Mouse (Mus musculus) embryo, embryonic 10 days (tissue): ENCODE data around the gene Slit1.

Source experiments
- DNase-seq: peaks from one replicate; pipeline ENCODE4 v3.0.0-alpha.2; 2015; ENCODE audit warnings: low spot score

Slit1 gene

DNA sequence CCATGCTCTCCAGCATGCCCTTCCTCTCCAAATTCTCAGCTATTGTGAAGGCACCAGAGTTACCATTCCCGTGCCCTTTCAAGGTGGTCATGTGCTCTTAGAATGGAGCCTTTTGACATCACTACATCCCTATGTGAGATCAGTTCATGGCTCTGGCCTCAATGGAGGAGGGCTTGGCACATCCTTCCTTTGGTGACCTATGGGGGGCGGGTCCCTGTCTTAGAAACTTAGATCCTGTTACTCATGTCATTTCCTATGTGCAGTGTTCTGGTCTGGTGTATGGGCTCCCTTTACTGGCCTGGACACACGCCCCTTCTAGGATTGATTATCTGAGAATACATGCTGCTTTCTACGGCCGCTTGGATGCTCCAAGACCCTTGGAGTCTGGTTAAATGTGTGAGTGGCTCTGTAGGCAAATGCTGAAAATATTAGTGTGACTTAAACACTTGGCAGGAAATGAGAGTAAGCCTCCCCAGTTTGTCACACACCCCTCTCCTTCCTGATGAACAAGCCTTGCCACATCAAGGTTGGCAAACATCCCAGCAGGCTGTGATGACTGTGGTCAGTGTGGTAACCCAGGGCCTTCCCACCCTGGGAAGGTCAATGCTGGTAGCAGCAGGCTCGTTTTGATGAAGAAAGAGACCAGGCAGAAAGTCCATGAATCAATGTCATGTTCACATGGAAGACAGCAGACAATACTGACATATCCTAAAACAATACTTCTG, 146.1 kb downstream of the Slit1 start:
- no peak for DNase-seq

DNA sequence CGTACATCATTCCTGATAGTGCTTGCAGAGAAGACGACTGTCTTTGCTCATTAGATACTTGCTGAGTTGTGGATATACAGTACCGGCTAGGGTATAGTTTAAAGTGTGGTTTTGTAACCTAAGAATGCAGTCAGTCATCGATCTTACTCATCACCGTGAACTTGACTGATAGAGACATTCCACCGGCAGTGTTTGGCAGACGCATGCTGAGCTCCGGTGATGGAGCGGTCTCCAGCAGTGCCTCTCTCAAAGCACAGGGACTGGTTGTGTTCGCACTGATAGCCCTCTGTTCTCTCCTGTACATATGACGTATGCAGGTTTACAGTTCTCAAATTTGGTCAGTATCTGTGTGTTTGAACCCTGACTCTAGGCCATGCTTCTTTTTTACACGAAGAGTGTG, 151.7 kb downstream of the Slit1 start:
- DNase-seq, result no peak

- DNase-seq, result no peak
Measured at GRCm38 (mm10) chr19:41589681-41590080, 153.8 kb downstream of the Slit1 start.

DNA sequence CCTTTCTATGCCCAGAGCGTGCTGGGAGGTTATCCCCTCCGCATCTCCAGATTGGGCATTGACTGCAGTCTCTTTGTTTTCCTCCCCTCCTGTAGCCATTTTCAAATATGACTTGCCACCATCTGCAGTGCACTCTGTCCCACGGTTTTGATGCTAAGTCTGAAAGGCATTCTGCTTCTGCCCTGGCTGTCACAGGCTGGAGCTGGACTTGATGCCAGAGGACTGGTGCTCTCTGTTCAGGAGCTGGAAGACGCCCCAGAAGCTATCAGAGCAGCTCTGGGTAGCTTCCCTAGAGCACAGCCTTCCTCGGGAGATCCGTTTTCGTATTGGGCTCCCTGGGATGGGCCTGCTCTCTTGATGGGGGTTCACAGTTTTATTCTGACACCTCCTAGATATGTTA, 154.4 kb downstream of the Slit1 start:
- no peak for DNase-seq

DNA sequence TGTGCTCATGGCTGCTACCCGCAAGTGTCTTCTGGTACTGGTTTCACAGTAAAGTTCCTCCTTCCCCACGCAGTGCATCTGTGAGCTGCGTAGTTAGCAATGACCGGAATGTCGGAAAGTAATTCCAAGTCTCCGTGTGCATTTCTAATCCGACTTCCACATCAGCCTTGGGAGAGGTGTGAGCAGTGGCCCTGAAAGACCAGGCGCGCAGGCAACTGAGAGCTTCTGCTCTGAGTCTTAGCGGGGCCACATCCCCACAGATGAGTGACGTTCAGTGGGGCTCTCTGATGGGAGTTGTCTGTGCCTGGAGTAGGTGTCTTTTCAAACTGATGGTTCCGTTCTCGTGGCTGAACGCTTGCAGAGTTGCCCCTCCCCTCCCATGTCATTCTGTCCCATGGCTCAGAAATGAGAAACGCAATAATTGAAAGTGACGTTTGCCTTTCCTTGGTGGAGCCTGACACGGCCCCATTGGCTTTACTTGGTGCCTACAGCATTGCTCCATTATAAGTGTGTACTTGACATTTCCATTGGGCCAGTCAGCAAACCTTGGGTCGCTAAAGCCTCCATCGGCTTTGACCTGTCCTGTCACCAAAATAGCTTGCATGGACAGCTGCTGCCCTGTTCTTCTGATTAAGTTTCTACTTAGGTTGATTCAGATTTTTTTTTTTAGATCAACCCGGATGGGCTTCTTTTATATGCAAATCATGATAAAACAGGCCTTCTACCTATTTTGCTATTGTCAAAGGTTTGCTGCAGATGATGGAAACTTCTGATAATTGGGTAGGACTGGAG, 155.8 kb downstream of the Slit1 start:
- no peak for DNase-seq

DNA sequence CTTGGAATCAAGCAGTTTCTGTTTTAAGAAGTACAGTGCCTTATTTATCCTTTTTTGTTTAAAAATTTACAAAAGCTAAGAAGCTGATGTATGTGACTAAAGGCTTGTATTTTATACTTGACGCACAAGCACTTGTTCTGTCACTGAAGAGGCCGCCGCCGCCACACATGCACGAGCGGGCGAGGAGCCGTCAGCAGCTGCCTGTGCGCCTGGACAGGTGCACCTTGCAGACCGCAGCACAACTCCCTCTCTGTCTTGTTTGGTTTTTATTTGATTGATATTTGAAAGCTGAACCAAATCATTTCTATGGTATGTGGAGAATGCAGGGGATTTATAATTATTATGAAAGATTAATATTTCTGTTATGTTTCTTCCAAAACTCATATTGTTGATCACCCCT, 156.7 kb downstream of the Slit1 start:
- no peak for DNase-seq

DNA sequence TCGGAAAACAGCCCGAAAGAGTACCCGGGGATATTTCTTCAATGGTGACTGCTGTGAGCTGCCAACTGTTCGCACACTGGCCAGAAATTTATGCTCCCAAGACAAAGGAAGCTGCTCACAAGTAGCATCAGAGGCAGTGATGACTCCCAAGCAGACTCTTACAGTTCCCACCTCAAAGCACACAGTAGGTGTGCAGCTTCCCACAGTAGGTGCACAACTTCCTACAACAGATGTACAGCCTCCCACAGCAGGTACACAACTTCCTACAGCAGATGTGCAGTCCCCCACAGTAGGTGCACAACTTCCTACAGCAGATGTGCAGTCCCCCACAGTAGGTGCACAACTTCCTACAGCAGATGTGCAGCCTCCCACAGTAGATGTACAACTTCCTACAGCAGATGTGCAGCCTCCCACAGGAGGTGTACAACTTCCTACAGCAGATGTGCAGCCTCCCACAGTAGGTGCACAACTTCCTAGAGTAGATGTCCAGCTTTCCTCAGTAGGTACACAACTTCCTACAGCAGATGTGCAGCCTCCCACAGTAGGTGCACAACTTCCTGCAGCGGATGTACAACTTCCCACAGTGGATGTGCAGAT, 160.4 kb downstream of the Slit1 start:
- no peak for DNase-seq

DNA sequence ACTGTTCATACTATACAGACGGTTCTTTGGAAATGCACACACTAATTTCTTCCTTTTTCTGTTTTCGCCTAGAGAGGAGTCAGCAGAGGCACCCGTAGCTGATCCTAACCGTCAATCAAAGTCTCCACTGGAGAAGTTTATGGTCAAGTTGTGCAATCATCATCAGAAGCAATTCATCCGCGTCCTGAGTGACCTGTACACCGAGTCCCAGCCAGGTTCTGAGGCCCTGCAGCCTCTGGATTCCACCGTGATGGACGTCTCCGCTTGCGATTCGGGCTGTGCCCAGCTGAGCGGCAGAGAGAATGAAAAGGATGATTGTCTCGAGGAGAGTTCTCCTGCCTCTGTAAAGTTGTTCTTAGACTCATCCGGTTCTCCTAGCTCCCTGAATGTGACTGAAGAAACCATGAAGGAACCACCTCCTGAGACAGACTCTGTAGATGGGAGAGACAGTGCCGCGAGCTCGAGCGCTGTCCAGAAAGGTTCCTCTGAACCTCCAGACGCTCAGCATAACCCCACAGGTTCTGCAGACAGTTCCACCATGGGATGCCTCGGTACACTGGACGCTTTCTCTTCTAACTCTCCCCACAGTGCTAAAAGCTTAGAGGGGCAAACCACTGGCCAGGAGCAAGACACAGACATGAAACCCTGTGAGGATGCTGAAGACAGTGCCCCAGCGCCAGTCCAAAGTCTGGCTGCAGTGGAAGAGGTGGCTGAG, 161.6 kb downstream of the Slit1 start, which contains the start of gene Gm340:
Gene Gm340, plus strand, starts transcription at position 665 of the 715 bp plus-strand sequence.
- no peak for DNase-seq

- DNase-seq, result no peak
Measured at GRCm38 (mm10) chr19:41579311-41579920, 164.0 kb downstream of the Slit1 start.

DNA sequence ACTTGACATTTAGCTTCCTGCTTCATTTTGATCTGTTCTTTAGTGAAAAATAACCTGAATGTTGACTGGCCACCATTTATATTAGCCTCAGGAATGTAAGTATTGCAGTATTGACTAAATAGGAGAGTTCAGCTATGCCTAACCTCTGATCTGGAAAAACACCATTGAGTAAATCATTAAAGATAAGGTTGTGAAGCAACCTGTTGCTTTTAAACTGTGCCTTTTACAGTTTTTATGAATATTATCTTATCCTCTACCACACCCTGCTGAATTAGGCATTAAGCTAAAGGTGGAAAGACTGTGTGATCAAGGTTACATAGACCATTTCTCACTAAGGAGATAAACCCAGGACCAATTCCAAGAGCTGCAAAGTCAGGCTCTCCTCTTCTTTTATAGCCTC, 165.9 kb downstream of the Slit1 start:
- DNase-seq, result no peak

DNA sequence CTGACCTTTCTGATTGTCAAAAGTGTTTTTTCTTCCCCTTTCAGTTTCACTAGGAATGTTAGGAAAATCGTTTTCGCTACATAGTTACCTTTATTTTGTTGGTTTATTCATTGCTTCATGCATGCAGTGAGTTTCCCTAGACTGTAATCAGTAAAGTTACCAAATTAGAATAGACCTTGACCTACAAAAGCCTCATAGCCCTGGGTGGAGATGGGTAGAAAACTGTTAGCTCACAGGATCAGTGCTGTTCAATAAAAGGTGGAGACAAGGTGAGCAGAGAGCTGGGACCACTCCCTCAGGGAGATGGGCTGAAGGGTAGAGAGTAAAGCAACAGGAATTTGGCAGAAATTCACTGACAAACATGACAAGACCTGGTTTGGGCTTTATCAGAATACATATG, 169.8 kb downstream of the Slit1 start:
- DNase-seq, result no peak

- DNase-seq, result no peak
Measured at GRCm38 (mm10) chr19:41568791-41569190, 174.7 kb downstream of the Slit1 start.

- no peak for DNase-seq
Measured at GRCm38 (mm10) chr19:41560856-41561255, 182.6 kb downstream of the Slit1 start.

DNA sequence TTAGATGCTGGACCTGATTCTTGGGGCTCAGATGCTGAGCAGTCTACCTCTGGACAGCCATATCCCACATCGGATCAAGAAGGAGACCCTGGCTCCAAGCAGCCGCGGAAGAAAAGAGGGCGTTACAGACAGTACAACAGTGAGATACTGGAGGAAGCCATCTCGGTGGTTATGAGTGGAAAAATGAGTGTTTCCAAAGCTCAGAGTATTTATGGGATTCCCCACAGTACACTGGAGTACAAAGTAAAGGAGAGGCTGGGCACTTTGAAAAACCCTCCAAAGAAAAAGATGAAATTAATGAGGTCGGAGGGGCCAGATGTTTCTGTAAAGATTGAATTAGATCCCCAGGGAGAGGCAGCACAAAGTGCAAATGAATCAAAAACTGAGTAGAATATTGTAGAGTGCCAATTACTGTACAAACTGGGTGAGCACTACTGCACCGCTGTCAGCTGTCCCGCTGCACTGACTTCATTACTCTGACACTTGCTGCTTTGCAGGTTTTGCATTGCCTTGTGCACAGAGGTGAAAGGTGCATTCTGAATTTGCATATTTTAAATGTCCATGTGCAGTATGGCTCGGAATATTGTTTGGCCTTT, 184.5 kb downstream of the Slit1 start:
- DNase-seq, result no peak

DNA sequence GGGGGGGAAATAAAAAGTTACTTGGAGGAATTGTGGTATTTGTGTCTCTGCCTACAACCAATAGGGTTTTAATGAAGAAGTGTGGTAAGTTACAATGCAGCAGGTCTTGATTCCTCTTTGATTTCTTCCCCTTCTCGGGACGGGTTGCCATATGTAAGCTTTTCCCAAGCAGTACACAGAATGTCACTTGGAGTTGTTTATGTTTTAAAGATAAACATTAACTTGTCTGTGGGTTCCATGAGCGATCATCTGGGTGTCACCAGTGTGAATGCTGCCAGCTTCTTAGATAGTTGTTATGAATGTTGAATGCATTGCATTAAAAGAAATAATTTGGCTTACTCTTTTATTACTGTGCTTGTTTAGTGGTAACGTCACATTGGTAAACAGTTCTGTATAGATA, 186.0 kb downstream of the Slit1 start:
- DNase-seq, result no peak

DNA sequence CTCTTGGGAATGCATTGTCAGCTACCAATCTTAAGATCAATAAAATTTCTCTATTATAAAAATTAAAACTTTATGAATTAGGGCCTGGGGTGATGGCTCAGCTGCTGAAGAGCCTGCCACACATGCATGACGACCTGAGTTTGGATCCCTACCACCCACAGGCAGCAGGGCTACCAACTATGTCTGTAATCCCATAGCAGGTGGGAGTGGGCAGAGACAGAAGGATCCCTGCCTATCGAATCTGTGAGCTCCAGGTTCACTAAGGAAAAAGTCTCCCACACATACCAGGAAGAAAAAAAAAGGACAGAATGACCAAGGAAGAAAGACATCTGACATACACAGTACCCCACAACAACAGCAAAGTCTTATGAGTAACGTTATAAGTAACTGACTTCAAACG, 186.5 kb downstream of the Slit1 start:
- no peak for DNase-seq
